In genomic region chr3:120192439-120193326, GRCm38 (mm10) we compare ENCODE assay signal across 8 mouse cellular contexts.
DNase-seq lines count a peak whose midpoint lies in the region; ATAC-seq and TF ChIP-seq lines count a peak whose summit lies in the region.

No protein-coding gene starts in this region.

- no peak overlapping the region for H3K4me3 ChIP-seq in gastrocnemius, adult 2 months
- no peak overlapping the region for H3K4me3 ChIP-seq in kidney, embryonic 15.5 days (replicated peaks)
- no peak overlapping the region for H3K4me3 ChIP-seq in limb, embryonic 10.5 days

- no peak overlapping the region for H3K27ac ChIP-seq in gastrocnemius, adult 2 months
- H3K27ac ChIP-seq in kidney, embryonic 15.5 days = no peak overlapping the region
- no peak overlapping the region for H3K27ac ChIP-seq in limb, embryonic 10.5 days

- H3K4me2 ChIP-seq in kidney, embryonic 15.5 days = peak overlapping the region; percentile 47

- peak; percentile 79 for ATAC-seq in kidney, embryonic 15.5 days (replicated peaks; ENCODE audit: low FRiP score)
- ATAC-seq in inflammation-experienced regulatory T-cells, adult 6 months = no peak

- peak; percentile 27 for DNase-seq in gastrocnemius, adult 2 months
- DNase-seq in gastrocnemius, postnatal 25 days = no peak
- peak; percentile 63 to 77 for DNase-seq in cerebellum, postnatal 36 days
- DNase-seq in gastrocnemius, postnatal 14 days = peak; percentile 31
- peak; percentile 57 for DNase-seq in limb, embryonic 10.5 days (ENCODE audit: low spot score)
- DNase-seq in neural tube, embryonic 10.5 days (ENCODE audit: extremely low spot score, low spot score) = peak; percentile 56

- peaks cover 5% of the 10 kb centered on the region; the same call in 1 of the 2 replicates for H3K4me1 ChIP-seq in kidney, embryonic 15.5 days
- H3K4me1 ChIP-seq in limb, embryonic 10.5 days = peaks cover 3% of the 10 kb centered on the region; the same call in 1 of the 2 replicates

- H3K27me3 ChIP-seq in kidney, embryonic 15.5 days = no peaks in the 10 kb centered on the region
- no peaks in the 10 kb centered on the region for H3K27me3 ChIP-seq in limb, embryonic 10.5 days (ENCODE audit: low read depth, poor library complexity, severe bottlenecking)

- H3K9me3 ChIP-seq in kidney, embryonic 15.5 days (replicated peaks) = no peaks in the 10 kb centered on the region
- no peaks in the 10 kb centered on the region for H3K9me3 ChIP-seq in limb, embryonic 10.5 days (replicated peaks)

- 32% methylated on average over 15 of the region's 15 CpGs for WGBS in kidney, embryonic 15.5 days
- 56% methylated on average over 15 of the region's 15 CpGs for WGBS in limb, embryonic 10.5 days

- intact Hi-C loops in gastrocnemius, adult 2 months (cut with DNase I) = no loop called here
- intact Hi-C loops in gastrocnemius, postnatal 14 days (cut with DNase I; ENCODE audit: low total_unique reads) = no loop called here

- peak; percentile 63 for TF ChIP-seq CTCF in gastrocnemius, adult 2 months (IDR thresholded peaks at IDR 0.05)

- H3K36me3 ChIP-seq in kidney, embryonic 15.5 days = no peaks in the 10 kb centered on the region
- H3K36me3 ChIP-seq in limb, embryonic 10.5 days = no peaks in the 10 kb centered on the region

- no peak overlapping the region for H3K9ac ChIP-seq in kidney, embryonic 15.5 days
